Mouse (Mus musculus) hindbrain, embryonic 14.5 days (tissue): ENCODE measurements around the gene Trim30b. TPM values are rescaled to one million over a fixed set of nuclear protein-coding genes. Genes with fewer than 3 reads are reported as not detected.
A peak's percentile ranks its signal among the peaks of the same experiment; 100 is the strongest.
"Not testable (repeated sequence)": the region's sequence is repeated elsewhere in the genome, so short reads cannot be mapped to it uniquely, and the experiment has no call there.

ENCODE experiments used
- ATAC-seq: fragments of 200-750 bp; cut with Nextera tagmentation; 2 replicates; pipeline ENCODE4 v1.8.0; 2017; ENCODE audit warnings: moderate number of reproducible peaks, mild to moderate bottlenecking, moderate TSS enrichment, moderate library complexity; ENCODE audit not compliant: low FRiP score
- DNase-seq: peaks from one replicate; pipeline ENCODE4 v3.0.0-alpha.2; 2015; ENCODE audit warnings: low spot score
- H3K27ac ChIP-seq: fragments of 300-500 bp; sonication (generic); 2 replicates; pipeline ENCODE4 v1.5.1; 2014; ENCODE audit warnings: mild to moderate bottlenecking, moderate library complexity
- H3K27me3 ChIP-seq: fragments of 300-500 bp; sonication (generic); 2 replicates; pipeline ENCODE4 v1.6.1; 2014; ENCODE audit warnings: mild to moderate bottlenecking, low read length, mixed read lengths; ENCODE audit not compliant: control insufficient read depth, insufficient read depth
- H3K36me3 ChIP-seq: fragments of 300-500 bp; sonication (generic); replicated peaks from 2 replicates; pipeline ENCODE4 v1.6.1; 2014; ENCODE audit not compliant: control insufficient read depth, insufficient read depth
- H3K4me1 ChIP-seq: fragments of 300-500 bp; sonication (generic); replicated peaks from 2 replicates; pipeline ENCODE4 v1.6.1; 2014; ENCODE audit warnings: antibody characterized with exemption, low read length, mixed read lengths; ENCODE audit not compliant: control insufficient read depth, insufficient read depth
- H3K4me2 ChIP-seq: fragments of 300-500 bp; sonication (generic); replicated peaks from 2 replicates; pipeline ENCODE4 v1.6.1; 2014; ENCODE audit warnings: mild to moderate bottlenecking, moderate library complexity
- H3K4me3 ChIP-seq: fragments of 300-500 bp; sonication (generic); replicated peaks from 2 replicates; pipeline ENCODE4 v1.5.1; 2014; ENCODE audit warnings: mild to moderate bottlenecking, low read length
- H3K9ac ChIP-seq: fragments of 300-500 bp; sonication (generic); 2 replicates; pipeline ENCODE4 v1.6.1; 2014
- H3K9me3 ChIP-seq: fragments of 300-500 bp; sonication (generic); 2 replicates; pipeline ENCODE4 v1.6.1; 2016; ENCODE audit warnings: low read length; ENCODE audit not compliant: control insufficient read depth
- WGBS: fragments of 180-500 bp; shearing (Covaris S2); extraction: QIAGEN DNeasy Blood & Tissue Kit; methylation state at CpG from one replicate; pipeline ENCODE4 v1.1.7; 2014; 5-methylcytosine and 5-hydroxymethylcytosine counted together
- polyA plus RNA-seq: library from polyadenylated mRNA; unstranded; fragments of >200 nt; fragmentation: Nextera tagmentation; extraction: Ambion mirVana; gene quantifications from 2 replicates; pipeline ENCODE4 v1.2.1, GENCODE M21; 2014

Gene Trim30b
- polyA plus RNA-seq, 1 experiment from 2014 or later = not detected

- H3K4me3 ChIP-seq, H3K4me1 ChIP-seq, H3K27ac ChIP-seq, H3K9me3 ChIP-seq, H3K9ac ChIP-seq, H3K4me2 ChIP-seq, DNase-seq, ATAC-seq, H3K27me3 ChIP-seq, H3K36me3 ChIP-seq: not testable (repeated sequence)
- WGBS = 93% methylated on average over 2 of the region's 4 CpGs
These were observed 28.9 kb downstream of the Trim30b start for GRCm38 (mm10) chr7:104340744-104341143.

- not testable (repeated sequence) for ATAC-seq, H3K4me2 ChIP-seq, DNase-seq, H3K27ac ChIP-seq, H3K36me3 ChIP-seq, H3K4me1 ChIP-seq, H3K27me3 ChIP-seq, H3K9ac ChIP-seq, H3K9me3 ChIP-seq, H3K4me3 ChIP-seq
- 89% methylated on average over 3 of the region's 3 CpGs for WGBS
These were observed 34.1 kb downstream of the Trim30b start for GRCm38 (mm10) chr7:104335547-104335946.

- not testable (repeated sequence) for H3K36me3 ChIP-seq, H3K27ac ChIP-seq, H3K4me1 ChIP-seq, ATAC-seq, H3K27me3 ChIP-seq, H3K9ac ChIP-seq, DNase-seq, H3K4me2 ChIP-seq, H3K9me3 ChIP-seq, H3K4me3 ChIP-seq
- 100% methylated on average over 2 of the region's 2 CpGs for WGBS
These were observed 40.5 kb downstream of the Trim30b start, which contains the start of gene Trim34b for GRCm38 (mm10) chr7:104329171-104329570. Gene Trim34b, plus strand, starts transcription at chr7:104329471.

- WGBS = 89% methylated on average over 9 of the region's 9 CpGs
- no peak for ATAC-seq
- H3K36me3 ChIP-seq = no peaks in the 10 kb centered on the region
- no peak overlapping the region for H3K4me3 ChIP-seq
- no peak for DNase-seq
- H3K27ac ChIP-seq = no peak overlapping the region
- H3K27me3 ChIP-seq = no peaks in the 10 kb centered on the region
- no peak overlapping the region for H3K9ac ChIP-seq
- no peak overlapping the region for H3K4me2 ChIP-seq
- no peaks in the 10 kb centered on the region for H3K9me3 ChIP-seq
- H3K4me1 ChIP-seq = no peaks in the 10 kb centered on the region
These were observed 47.7 kb downstream of the Trim30b start for GRCm38 (mm10) chr7:104322028-104322427.

GRCm38 (mm10) chr7:104315369-104316080 is 54.2 kb downstream of the Trim30b start, which contains the start of gene Trim12a:
Gene Trim12a, minus strand, starts transcription at chr7:104315466.
- not testable (repeated sequence) for DNase-seq, H3K27me3 ChIP-seq, H3K9ac ChIP-seq, H3K4me1 ChIP-seq, H3K27ac ChIP-seq, H3K9me3 ChIP-seq, H3K36me3 ChIP-seq
- peak; percentile 68; the same call in 1 of the 2 replicates for ATAC-seq
- Histone ChIP-seq H3K4me2 (peak within 1 kb of the TSS; percentile 30), H3K4me3 (peak within 1 kb of the TSS; percentile 18)
- 31% methylated on average over 4 of the region's 4 CpGs for WGBS

GRCm38 (mm10) chr7:104314796-104315353 is 54.8 kb downstream of the Trim30b start:
- no peaks in the 10 kb centered on the region for H3K36me3 ChIP-seq
- no peak overlapping the region for H3K9ac ChIP-seq
- peak overlapping the region; percentile 18 for H3K4me3 ChIP-seq
- H3K4me2 ChIP-seq = peak overlapping the region; percentile 30
- no peak overlapping the region for H3K27ac ChIP-seq
- ATAC-seq = no peak
- H3K27me3 ChIP-seq = no peaks in the 10 kb centered on the region
- DNase-seq = no peak
- 19% methylated on average over 15 of the region's 15 CpGs for WGBS
- no peaks in the 10 kb centered on the region for H3K9me3 ChIP-seq
- no peaks in the 10 kb centered on the region for H3K4me1 ChIP-seq

Other genes with a start within 250 kb of the Trim30b start
- not detected in 2 replicates for gene Ubqln5, start 240.1 kb downstream of the Trim30b start, polyA plus RNA-seq
- gene Olfr643, start 232.5 kb downstream of the Trim30b start, polyA plus RNA-seq = not detected in 2 replicates
- not detected in 2 replicates for gene Ubqln3, start 226.6 kb downstream of the Trim30b start, polyA plus RNA-seq
- gene Ubqlnl, start 219.3 kb downstream of the Trim30b start, polyA plus RNA-seq = not detected in 2 replicates
- not detected in 2 replicates for gene Olfm5, start 205.1 kb downstream of the Trim30b start, polyA plus RNA-seq
- gene Olfr648, start 186.5 kb downstream of the Trim30b start, polyA plus RNA-seq = 0.63 and 0.66 TPM in 2 replicates
- not detected in 2 replicates for gene Olfr649, start 173.9 kb downstream of the Trim30b start, polyA plus RNA-seq
- gene Trim6, start 151.1 kb downstream of the Trim30b start, polyA plus RNA-seq = 0.13 and 0.20 TPM in 2 replicates
- 1.0 and 1.3 TPM in 2 replicates for gene Trim34a, start 125.4 kb downstream of the Trim30b start, polyA plus RNA-seq
- 0.12 and 0.44 TPM in 2 replicates for gene Trim5, start 81.8 kb downstream of the Trim30b start, polyA plus RNA-seq
- gene Trim12a, start 54.4 kb downstream of the Trim30b start, polyA plus RNA-seq = 1.6 and 2.2 TPM in 2 replicates
- gene Trim34b, start 40.4 kb downstream of the Trim30b start, polyA plus RNA-seq = not detected in 2 replicates
- 0.94 and 1.4 TPM in 2 replicates for gene Trim12c, start 16.5 kb downstream of the Trim30b start, polyA plus RNA-seq
- gene Trim30c, start 31.0 kb upstream of the Trim30b start, polyA plus RNA-seq = 0.11 TPM in 1 of 2 replicates, not detected in the other
- 0.43 and 0.83 TPM in 2 replicates for gene Trim30a, start 95.3 kb upstream of the Trim30b start, polyA plus RNA-seq
- gene Trim30d, start 138.0 kb upstream of the Trim30b start, polyA plus RNA-seq = 0.19 and 0.70 TPM in 2 replicates
- gene Olfr651, start 180.2 kb upstream of the Trim30b start, polyA plus RNA-seq = not detected in 2 replicates
- 0.04 and 0.07 TPM in 2 replicates for gene Olfr652, start 191.0 kb upstream of the Trim30b start, polyA plus RNA-seq
- gene Olfr653, start 207.4 kb upstream of the Trim30b start, polyA plus RNA-seq = 0.05 TPM in 1 of 2 replicates, not detected in the other
- gene Olfr654, start 217.1 kb upstream of the Trim30b start, polyA plus RNA-seq = not detected in 2 replicates
- gene Olfr655, start 231.9 kb upstream of the Trim30b start, polyA plus RNA-seq = 0.09 TPM in 1 of 2 replicates, not detected in the other
- 0.04 TPM in 1 of 2 replicates, not detected in the other for gene Olfr656, start 244.1 kb upstream of the Trim30b start, polyA plus RNA-seq